Comparison of ENCODE assay signal across 15 mouse cellular contexts in the genomic region with DNA sequence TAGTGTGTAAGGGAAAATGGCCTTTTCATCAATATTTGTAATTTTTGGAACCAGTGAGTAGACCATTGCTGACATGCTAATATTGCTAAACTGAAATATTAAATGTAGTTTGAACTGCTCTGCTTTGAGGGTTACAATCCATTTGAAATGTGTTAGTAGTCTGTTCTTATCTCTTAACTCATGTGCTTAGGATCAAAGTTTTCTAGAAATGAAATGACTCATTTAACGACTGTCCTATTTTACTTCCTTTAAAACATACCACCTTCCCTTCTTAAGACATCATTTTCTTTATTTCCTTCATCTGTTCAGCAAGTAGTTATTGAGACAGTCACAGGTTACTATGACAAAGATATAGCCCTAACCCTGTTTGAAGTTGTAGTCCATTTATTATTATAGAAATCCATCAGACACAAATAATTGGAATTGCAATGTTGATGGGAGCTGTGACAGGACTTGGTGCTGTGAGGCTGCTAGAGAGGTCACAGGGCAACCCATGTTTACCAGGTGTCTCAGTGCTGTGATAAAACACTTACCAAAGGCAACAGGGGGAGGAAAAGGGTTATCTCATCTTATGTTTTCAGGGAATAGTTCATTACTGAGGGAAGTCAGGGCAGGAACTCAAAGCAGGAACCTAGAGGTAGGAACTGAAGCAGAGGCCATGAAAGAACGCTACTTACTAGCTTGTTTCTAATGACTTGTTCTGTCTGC.
"Had no signal": no experiment of that assay in that cellular context is flagged by ENCODE, and none has a peak within 500 bp of the region (broad histone marks: within the 10 kb centered on the region; RNA-seq: fewer than 3 reads in every experiment).

No protein-coding gene starts in this region.

- H3K27me3 ChIP-seq: megakaryocyte, embryonic 14.5 days; midbrain, embryonic 13.5 days; midbrain, embryonic 15.5 days; neural tube, embryonic 12.5 days had no signal

- H3K4me2 ChIP-seq: lung, embryonic 14.5 days; midbrain, embryonic 11.5 days; midbrain, embryonic 13.5 days; midbrain, embryonic 15.5 days; neural tube, embryonic 12.5 days had no signal

- H3K4me1 ChIP-seq: megakaryocyte, embryonic 14.5 days; midbrain, embryonic 13.5 days; midbrain, embryonic 15.5 days; neural tube, embryonic 12.5 days had no signal

- H3K4me3 ChIP-seq: megakaryocyte, embryonic 14.5 days; midbrain, embryonic 13.5 days; midbrain, embryonic 15.5 days; neural tube, embryonic 12.5 days had no signal

- H3K9me3 ChIP-seq: megakaryocyte, embryonic 14.5 days; midbrain, embryonic 13.5 days; midbrain, embryonic 15.5 days; neural tube, embryonic 12.5 days had no signal

- H3K27ac ChIP-seq: macrophage; midbrain, embryonic 13.5 days; midbrain, embryonic 15.5 days; neural tube, embryonic 12.5 days had no signal

- ATAC-seq: midbrain, embryonic 13.5 days; midbrain, embryonic 15.5 days had no signal

- DNase-seq: lung, adult 18-20 months; lung, embryonic 14.5 days; lung, postnatal 10 days; lung, postnatal 36 days; right cerebral cortex, postnatal 14 days; spleen, adult 18-20 months; thymus, adult 2 months; thymus, postnatal 25 days; thymus, postnatal 4 days had no signal

- H3K9ac ChIP-seq: lung, embryonic 14.5 days; midbrain, embryonic 13.5 days; midbrain, embryonic 15.5 days; neural tube, embryonic 12.5 days had no signal
